In the genomic region with DNA sequence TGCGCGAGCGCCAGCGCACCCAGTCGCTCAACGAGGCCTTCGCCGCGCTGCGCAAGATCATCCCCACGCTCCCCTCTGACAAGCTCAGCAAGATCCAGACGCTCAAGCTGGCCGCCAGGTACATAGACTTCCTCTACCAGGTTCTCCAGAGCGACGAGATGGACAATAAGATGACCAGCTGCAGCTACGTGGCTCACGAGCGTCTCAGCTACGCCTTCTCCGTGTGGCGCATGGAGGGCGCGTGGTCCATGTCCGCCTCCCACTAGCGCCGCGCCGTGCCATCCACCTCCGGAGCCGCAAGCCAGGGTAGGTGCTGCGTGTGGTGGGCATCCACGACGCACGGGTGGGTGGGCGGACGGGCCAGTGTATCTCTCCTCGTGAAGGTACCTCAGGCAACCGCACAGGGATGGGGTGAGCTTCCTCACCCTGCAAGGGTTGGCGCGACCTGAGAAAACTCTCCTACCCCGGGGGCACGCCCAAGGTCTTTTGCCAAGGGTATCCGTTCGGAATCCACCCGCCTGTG, we compare ENCODE assay signal across 8 mouse cellular contexts. TPM values are rescaled to one million over a fixed set of nuclear protein-coding genes. Genes with fewer than 3 reads are reported as not detected.
A peak's percentile ranks its signal among the peaks of the same experiment; 100 is the strongest.
DNase-seq lines count a peak whose midpoint lies in the region; ATAC-seq and TF ChIP-seq lines count a peak whose summit lies in the region.

No protein-coding gene starts in this region.

- H3K9me3 ChIP-seq in heart, embryonic 11.5 days (replicated peaks; ENCODE audit: control insufficient read depth, low read length), result no peaks in the 10 kb centered on the region
- H3K9me3 ChIP-seq in intestine, postnatal 0 days (ENCODE audit: control insufficient read depth), result no peaks in the 10 kb centered on the region

- peak overlapping the region; percentile 63 for H3K9ac ChIP-seq in heart, embryonic 11.5 days (ENCODE audit: low read depth, low read length)
- H3K9ac ChIP-seq in intestine, postnatal 0 days (ENCODE audit: low read depth, low read length), result 0 out of 2 replicates have a peak overlapping the region, but pooled peaks have one; percentile 22

- H3K27me3 ChIP-seq in heart, embryonic 11.5 days (ENCODE audit: control insufficient read depth, insufficient read depth, low read length), result peaks cover 44% of the 10 kb centered on the region
- H3K27me3 ChIP-seq in intestine, postnatal 0 days (replicated peaks; ENCODE audit: control insufficient read depth, insufficient read depth, low read length), result peaks cover 41% of the 10 kb centered on the region
- H3K27me3 ChIP-seq in small intestine, adult 2 months (ENCODE audit: control insufficient read depth, insufficient read depth, low read length), result peaks cover 13% of the 10 kb centered on the region

- peak overlapping the region; percentile 98 for H3K4me2 ChIP-seq in heart, embryonic 11.5 days
- peak overlapping the region; percentile 71 for H3K4me2 ChIP-seq in intestine, postnatal 0 days (replicated peaks; ENCODE audit: low read depth)

- H3K36me3 ChIP-seq in heart, embryonic 11.5 days (ENCODE audit: control insufficient read depth, insufficient read depth, low read length), result no peaks in the 10 kb centered on the region
- H3K36me3 ChIP-seq in intestine, postnatal 0 days (ENCODE audit: control insufficient read depth, insufficient read depth), result no peaks in the 10 kb centered on the region
- H3K36me3 ChIP-seq in small intestine, adult 2 months (ENCODE audit: control insufficient read depth, insufficient read depth, low read length), result no peaks in the 10 kb centered on the region

- intact Hi-C loops in heart, postnatal 25 days (cut with DNase I), result no loop called here

- H3K4me1 ChIP-seq in heart, embryonic 11.5 days (ENCODE audit: control insufficient read depth, insufficient read depth, low read length), result peaks cover 11% of the 10 kb centered on the region; the same call in 1 of the 2 replicates
- H3K4me1 ChIP-seq in intestine, postnatal 0 days (replicated peaks; ENCODE audit: control insufficient read depth, insufficient read depth, low read length), result no peaks in the 10 kb centered on the region
- peaks cover 4% of the 10 kb centered on the region for H3K4me1 ChIP-seq in small intestine, adult 2 months (ENCODE audit: control insufficient read depth, insufficient read depth, insufficient read length, low read length)

- H3K27ac ChIP-seq in heart, embryonic 11.5 days (ENCODE audit: low read depth, low read length), result peak overlapping the region; percentile 54
- no peak overlapping the region; the same call in 1 of the 2 replicates for H3K27ac ChIP-seq in intestine, postnatal 0 days (ENCODE audit: low read depth, low read length)
- no peak overlapping the region for H3K27ac ChIP-seq in small intestine, adult 2 months (ENCODE audit: insufficient read depth, low read depth, low read length)

- ATAC-seq in heart, embryonic 11.5 days (replicated peaks; ENCODE audit: insufficient number of reproducible peaks, low FRiP score, low TSS enrichment), result 0 out of 2 replicates have a peak, but pooled peaks have one; percentile 29
- no peak for ATAC-seq in intestine, postnatal 0 days

- peak overlapping the region; percentile 59 for H3K4me3 ChIP-seq in heart, embryonic 11.5 days (ENCODE audit: low read depth, low read length)
- peak overlapping the region; percentile 45 for H3K4me3 ChIP-seq in intestine, postnatal 0 days (ENCODE audit: low read depth, low read length)
- H3K4me3 ChIP-seq in small intestine, adult 2 months (ENCODE audit: low read depth, low read length), result peak overlapping the region; percentile 35

- WGBS in heart, embryonic 11.5 days (ENCODE audit: insufficient replicate concordance), result 3% methylated on average over 45 of the region's 45 CpGs
- WGBS in intestine, postnatal 0 days, result 3% methylated on average over 45 of the region's 45 CpGs
- WGBS in small intestine, adult 2 months, result 5% methylated on average over 45 of the region's 45 CpGs

- TF ChIP-seq CTCF in intestine, postnatal 0 days (IDR thresholded peaks at IDR 0.05; ENCODE audit: low read depth), result no peak
- no peak for TF ChIP-seq CTCF in small intestine, adult 2 months (IDR thresholded peaks at IDR 0.05; ENCODE audit: extremely low read depth, insufficient read length, insufficient replicate concordance, low read depth, low read length)

- no peak for DNase-seq in heart, postnatal 25 days (ENCODE audit: low spot score)
- DNase-seq in thymus, postnatal 4 days, result peak; percentile 11
- DNase-seq in thymus, postnatal 25 days, result no peak
- DNase-seq in cerebellum, postnatal 10 days, result no peak
- DNase-seq in urinary bladder, adult 18-20 months (ENCODE audit: low spot score in 2 of 2), result no peak

- no peak for TF ChIP-seq POLR2A in small intestine, adult 2 months (IDR thresholded peaks at IDR 0.05; ENCODE audit: low read depth, low read length)

RNA-seq across cellular contexts. Expression of gene Twist2, which starts 0.6 kb away (rescaled TPM):
- 5.2 and 6.5 TPM in 2 replicates for polyA plus RNA-seq in heart, embryonic 11.5 days (2014; fragmentation: Nextera tagmentation; extraction: Ambion mirVana)
- total RNA-seq in heart, postnatal 25 days (2021), result 1 to 10 TPM; 1.2 to 1.9 TPM
- 2.5 and 2.7 TPM in 2 replicates for polyA plus RNA-seq in intestine, postnatal 0 days (2015; fragmentation: Nextera tagmentation; extraction: Ambion mirVana)
- polyA plus RNA-seq in small intestine, adult 2 months (2012; rRNA removed), result 2.7 and 3.3 TPM in 2 replicates
